Mouse (Mus musculus): Measurements from ENCODE around the gene Mpzl3.

Mpzl3 gene

DNA sequence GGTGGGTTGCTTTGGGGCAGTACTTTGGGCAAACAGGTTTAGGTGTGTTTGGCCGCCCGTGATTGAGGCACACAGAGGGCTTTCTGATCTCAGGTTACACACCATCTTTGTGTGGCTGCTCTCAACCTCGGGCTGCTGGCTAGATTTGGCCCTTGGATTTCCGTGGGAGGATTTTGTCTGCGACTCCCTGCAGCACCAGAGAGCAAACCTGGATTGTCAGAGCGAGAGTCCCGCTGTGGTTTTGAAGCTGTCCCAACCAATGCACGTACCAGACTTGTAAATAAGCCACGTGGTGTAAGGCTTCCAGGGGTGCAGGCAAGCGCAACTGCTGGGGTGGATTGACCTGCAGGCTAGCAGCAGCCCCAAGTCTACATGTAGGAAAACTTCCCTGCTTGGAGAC lies 12.0 kb upstream of the Mpzl3 start:
- no peak for DNase-seq (ENCODE audit: low spot score)

DNA sequence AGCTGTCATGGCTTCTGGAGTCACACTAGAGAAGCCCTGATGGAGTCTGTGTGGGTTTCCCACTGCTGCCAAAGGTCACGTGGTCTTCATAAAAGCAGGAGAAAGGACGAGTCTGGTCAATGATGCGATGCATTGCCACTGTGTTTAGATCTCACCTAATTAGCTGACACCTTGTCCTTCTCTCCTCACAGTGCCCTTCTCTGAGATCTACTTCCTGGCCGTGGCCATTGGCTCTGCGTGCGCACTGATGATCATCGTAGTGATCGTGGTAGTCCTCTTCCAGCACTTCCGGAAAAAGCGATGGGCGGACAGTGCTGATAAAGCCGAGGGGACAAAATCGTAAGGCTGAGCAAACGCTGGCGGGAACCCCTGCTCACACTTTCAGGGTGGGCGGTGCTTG lies 8.0 kb upstream of the Mpzl3 start:
- no peak for DNase-seq (ENCODE audit: low spot score)

DNA sequence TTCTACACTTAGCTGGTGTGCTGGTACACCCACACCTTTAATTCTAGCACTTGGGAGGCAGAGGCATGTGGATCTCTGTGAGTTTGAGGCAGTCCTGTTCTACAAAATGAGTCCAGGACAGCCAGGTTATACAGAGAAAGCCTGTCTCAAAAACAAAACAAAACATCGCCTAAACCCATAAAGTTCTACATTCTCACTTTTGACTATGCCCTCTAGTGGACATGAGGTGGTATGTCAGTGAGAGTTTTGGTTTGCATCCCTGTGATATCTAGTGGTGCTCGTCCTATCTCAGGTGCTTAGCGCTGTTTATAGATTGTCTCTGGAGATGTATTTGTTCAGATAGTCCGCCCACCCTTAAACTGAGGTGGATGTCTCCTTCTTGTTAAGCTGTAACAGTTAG lies 6.5 kb upstream of the Mpzl3 start:
- DNase-seq (ENCODE audit: low spot score), result peak; percentile 24

DNA sequence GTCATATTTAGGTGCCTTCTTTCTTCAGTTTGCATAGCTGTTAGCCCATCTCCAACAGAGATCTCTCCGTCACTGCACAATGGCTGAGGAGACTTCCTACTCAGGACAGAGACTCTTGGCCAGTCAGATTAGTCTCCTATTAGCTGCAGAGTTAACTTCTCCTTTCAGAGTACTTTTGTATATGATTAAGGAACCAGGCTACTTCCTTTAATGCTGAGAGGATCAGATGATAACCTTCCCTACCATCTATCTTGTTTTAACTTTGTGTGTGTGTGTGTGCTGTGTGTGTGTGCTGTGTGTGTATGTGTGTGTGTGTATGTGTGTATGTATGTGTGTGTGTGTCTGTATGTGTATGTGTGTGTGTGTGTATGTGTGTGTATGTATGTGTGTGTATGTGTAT lies 5.3 kb upstream of the Mpzl3 start:
- no peak for DNase-seq (ENCODE audit: low spot score)

DNA sequence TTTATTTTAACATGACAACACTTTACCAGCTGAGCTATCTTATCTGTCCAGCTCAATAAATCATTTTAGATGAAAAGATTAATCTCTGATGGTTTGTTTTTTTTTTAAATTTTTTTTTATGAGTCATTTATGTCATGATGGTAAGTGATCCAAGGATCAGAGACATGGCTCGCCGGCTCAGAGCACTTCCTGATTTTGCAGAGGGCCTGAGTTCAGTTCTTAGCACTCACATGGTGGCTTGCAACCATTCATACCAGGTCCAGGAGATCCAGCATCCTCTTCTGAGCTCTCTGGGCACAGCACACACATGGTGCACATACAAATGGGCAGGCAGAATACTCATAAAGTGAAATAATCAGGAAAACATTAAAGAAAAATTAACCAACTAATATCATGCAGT lies 4.7 kb upstream of the Mpzl3 start:
- DNase-seq (ENCODE audit: low spot score), result no peak

DNA sequence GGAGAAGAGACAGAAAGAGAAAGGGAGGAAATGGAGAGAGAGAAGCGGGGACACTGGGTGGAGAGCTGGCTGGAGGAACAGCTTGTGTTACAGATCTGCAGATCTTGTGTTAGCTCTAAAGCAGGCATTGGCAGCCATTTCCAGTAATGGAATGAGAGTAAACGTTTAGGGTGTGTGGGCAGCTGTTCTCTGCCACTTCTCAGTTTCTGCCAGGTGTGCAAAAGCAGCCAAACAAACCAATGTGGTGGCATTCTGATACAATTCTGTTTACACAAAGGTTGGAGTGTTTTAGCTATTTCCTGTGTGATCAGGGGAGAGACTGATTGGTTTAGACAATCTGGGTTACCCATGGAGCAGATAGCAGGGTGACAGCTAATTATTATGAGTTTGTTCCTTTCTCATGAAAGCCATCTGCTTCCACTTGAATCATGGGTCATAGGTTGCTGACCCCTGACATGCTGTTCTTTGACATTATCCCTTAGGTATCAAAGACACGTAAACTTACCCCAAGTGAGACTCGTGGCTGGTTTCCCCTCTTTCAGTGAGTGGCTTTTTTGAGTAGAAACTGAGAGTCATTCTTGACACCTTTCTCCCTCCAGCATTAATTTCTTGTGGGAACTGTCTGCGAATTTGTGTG lies 3.4 kb downstream of the Mpzl3 start:
- DNase-seq (ENCODE audit: low spot score), result no peak

DNA sequence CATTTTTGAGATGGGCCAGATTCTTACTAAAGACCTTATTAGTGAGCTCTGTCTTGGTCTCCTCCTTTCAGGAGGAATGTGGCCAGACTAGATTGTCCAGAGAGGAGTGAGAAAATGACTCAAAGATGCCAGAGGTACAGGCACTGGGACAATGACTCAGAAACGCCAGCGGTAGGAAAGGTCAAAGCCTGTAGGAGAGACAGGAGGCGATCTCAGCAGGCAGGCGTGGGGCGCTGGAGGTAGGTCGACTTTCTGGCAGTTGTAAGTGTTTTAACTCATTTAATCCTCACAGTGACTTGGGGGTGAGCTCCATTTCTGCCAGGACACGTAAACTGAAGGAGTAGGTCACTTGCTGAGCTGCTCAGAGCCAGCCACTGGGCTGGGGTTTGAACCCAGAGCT lies 5.2 kb downstream of the Mpzl3 start:
- no peak for DNase-seq (ENCODE audit: low spot score)

DNA sequence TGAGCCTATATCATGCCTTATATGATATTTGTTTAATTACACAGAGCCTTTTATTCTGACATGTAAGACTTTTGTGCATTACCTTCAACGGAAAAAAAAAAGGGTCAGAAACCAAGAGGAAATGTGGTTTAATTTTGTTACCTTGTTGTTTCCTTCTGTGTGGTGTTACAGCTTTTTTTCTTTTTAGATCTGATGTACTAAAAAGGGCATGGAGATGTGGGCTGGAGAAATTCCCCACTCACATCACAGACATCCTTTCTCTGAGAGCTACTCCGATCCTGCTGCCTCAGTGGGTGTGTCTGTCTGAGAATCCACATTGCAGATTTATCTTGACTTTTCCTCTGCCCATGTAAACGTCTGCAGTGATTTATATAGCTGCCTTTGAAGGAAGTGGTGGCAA lies 7.7 kb downstream of the Mpzl3 start:
- DNase-seq (ENCODE audit: low spot score), result no peak

DNA sequence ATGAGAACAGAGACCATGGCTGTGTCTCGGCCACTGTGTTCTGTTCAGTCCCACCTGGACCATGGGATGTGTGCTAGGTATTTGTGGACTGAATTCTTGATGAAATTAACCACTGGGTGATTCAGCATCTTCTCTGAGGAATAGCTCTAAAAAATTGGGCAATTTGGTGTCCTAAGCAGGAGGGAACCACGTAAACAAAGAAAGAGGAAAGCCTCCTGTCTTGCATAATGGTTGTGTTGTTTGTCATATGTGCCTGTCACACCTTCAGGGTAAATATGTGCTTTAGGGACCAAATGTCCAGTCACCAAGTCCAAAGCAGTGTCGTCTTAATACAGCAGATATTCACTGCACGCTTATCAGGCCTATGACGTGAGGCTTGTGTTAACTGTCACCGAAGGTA lies 9.4 kb downstream of the Mpzl3 start:
- no peak for DNase-seq (ENCODE audit: low spot score)

DNA sequence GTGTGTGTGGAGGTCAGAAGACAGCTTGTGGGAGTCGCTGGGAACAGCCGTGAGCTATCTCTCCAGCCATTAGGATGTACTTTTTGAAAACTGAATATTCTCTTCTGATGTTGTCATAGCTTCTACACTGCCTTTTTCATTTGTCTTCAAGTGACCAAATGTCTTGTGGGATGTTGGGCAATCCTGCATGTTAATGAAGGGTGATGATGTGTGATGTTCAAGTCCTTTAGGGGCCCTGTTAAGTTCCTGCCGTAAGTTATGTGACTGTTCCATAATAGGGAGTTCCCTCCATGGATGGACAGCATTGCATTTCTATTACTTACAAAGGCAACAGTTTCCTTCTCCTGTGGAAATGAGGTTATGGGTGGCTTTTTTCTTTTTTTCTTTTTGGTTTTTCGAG lies 11.7 kb downstream of the Mpzl3 start:
- DNase-seq (ENCODE audit: low spot score), result no peak

DNA sequence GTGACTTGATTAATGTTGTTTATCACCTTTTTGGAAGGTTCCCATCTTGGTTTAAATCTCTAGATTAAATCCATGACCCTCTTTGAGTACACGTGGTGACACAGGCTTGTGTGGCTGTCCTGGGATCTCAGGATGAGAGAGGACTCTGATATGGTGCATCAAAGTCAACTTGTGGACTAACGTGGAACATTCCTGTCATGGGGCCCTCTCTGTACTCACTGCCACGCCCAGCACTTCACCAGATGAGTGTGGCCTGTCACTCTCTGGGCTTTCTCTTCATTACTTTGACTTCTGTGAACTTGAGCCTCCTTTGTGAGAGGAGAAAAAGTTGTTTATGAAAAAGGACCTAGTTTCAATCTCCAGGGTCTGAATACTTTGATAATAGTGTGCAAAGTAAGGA lies 16.8 kb downstream of the Mpzl3 start:
- no peak for DNase-seq (ENCODE audit: low spot score)

DNA sequence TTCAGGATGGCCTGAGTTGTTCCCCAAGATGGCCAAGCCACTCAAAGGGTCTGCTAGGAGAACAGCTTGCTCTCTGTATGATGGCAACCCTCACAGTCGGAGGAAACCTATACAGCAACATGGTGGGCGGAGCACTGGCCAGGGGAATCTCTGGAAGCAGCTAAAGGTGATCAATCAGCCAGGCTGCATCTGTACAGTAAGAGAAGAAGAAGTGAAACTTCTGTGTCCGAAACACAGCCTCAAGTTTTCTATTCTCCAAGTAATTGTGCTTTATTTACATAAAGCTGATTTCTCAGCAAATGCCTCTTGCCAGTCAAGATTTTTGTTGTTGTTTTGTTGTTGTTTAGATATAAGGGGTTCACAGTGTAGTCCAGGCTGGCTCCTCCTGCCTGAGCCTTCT lies 22.9 kb downstream of the Mpzl3 start:
- no peak for DNase-seq (ENCODE audit: low spot score)

DNA sequence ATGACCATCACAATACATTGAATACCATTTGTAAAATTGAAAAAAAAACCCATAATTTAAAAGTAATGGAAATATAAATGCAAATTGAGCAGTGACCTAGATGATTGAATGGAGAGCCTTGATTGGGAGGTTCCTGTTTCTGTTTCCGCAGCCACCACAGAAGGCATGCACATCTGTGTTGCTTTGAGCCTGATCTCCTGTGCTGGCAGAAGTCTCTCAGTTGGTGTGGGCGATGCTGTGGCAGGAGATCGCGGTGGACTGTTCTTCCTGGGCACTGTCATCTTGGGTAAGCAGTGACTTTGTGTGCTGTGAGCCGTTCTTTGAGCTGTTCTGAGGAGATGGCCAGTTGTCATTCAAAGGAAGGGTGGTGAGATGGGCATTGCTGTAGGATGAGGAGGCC lies 24.0 kb downstream of the Mpzl3 start, which contains the start of gene Jaml:
Jaml (plus strand) TSS at position 173 of the 400 bp plus-strand sequence.
- DNase-seq (ENCODE audit: low spot score), result no peak

DNA sequence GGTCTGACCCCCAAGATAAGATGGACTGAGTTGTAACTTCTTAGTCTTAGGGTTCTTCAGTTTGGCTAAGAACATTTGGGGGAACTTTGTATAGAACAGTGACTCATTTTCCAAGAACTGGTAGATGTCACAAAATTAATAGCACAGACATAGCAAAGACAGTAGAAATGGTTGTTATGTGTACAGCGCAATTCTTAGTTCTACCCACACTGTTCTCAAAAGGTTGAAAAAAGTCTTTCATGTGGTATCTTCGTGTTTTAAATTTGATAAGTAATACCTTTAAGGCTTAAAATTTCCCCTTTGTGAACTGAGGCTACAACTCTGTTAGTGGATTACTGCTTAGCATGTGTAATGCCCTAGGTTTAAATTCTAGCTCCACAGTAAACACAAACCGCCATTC lies 28.1 kb downstream of the Mpzl3 start:
- no peak for DNase-seq (ENCODE audit: low spot score)

DNA sequence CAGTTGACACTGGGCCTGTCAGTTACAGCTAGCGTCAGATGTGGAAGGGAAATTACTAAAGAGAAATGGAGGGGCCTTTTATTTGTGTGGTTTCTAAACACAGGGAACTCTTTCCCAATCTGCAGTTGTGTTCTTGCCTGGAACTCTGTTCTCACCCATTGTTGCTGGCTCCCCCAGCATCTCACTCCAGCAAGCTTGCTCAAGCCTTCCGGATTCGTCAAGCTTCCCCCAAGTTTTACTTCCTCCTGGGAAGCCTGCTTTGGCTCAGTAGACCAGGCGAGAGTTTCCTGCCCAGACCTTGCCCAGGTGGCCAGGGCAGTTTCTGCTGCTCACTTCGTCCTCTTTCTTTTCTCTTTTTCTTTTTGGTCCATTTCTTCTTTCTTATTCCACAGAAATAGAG lies 29.6 kb downstream of the Mpzl3 start:
- DNase-seq (ENCODE audit: low spot score), result no peak

DNA sequence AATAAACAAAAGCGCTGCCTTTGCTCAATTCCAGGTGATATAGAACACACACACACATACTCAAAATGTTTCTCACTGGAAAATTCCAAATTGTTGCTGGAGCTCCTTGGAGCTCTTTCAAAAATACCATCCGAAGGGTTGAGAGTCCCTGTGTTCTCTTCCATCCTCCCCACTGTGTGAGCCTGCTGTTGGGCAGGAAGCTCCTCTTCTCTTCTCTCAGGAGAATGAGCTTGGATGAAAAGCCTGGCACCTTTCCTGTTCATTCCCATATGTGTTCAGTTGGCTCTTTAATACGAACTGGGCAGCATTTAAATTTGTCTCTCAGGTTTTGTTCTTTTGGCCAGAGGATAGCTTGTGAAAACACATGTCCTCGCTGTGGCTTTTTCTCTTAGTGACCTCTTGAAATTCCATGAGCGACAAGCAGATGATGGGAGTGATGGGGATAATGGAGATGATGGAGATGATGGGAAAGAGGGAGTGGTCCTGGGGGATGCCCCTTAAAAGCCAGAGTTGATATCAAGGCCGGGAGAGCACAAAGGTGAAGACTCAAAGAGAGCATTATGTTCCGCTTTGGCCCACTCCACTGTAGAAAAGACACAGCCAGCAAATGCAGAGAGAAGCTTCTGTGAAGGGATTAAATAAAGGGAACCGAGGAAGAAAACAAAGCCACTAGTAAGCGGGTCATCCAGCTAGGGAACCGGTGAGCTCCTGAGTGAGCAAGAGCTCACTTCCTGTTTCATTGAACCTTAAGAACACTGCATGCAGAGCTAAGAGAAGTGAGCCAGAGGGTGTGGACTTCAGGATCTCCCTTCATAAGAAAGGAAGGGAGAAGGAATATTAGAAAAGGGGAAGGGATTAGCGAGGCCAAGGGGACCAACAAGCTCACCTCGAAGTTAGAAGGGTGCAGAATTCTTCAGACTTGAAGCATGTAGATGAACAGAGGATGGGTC lies 31.0 kb downstream of the Mpzl3 start:
- DNase-seq (ENCODE audit: low spot score), result no peak

DNA sequence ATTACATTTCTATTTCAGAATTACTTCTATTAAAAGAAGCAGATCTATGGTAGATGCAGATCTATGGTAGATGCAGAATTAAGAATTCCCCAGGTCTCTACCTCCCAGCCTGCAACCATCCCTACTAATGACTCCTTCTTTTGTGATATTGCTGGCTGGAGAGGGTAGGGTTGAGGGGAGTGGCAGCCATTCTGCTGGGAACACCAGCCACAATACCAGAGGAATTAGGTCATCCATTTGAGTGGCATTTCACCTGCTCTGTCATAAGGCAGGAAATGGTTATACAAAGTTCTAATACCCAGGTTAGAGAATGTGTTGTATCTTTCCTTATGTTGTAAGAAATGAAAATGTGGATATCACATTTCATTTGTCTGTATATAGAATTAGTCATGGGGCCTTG lies 33.1 kb downstream of the Mpzl3 start:
- no peak for DNase-seq (ENCODE audit: low spot score)

DNA sequence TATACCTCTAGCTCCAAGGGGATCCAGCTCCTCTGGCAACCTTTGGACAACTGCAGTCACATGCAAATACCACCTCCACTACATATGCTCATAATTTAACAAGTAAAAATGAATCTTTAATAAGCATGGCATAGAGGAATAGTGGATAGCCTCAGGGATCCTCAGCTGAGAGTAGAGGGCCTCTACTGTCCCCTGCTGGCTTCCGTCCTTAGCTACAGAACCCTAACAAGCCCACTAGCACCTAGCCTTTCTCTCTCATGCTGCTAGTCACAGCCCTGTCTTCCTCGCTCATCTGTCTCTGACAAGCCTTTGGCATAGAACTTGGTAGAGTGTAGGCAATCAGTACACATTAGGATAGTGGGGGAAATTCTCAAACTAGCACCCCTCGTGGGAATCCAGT lies 35.8 kb downstream of the Mpzl3 start:
- no peak for DNase-seq (ENCODE audit: low spot score)

DNA sequence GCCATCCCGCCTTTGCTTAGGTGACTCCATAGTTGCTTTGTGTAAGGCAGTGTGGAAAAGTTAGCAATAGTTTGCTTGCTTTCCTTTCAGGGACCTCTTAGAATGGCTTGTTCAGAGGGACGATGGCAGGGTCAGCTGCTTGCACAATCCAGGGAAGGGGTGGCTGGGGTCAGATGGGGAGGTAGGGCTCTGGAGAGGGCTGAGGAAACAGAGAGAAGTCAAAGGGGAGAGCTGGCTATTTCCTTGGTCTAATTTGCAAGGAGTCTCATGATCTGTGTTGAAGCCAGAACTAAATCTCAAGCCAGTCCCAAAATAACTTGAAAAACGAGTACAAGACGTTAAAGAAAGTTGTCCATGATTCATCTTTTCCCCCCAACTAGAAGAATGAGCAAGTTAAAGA lies 37.7 kb downstream of the Mpzl3 start:
- DNase-seq (ENCODE audit: low spot score), result no peak

DNA sequence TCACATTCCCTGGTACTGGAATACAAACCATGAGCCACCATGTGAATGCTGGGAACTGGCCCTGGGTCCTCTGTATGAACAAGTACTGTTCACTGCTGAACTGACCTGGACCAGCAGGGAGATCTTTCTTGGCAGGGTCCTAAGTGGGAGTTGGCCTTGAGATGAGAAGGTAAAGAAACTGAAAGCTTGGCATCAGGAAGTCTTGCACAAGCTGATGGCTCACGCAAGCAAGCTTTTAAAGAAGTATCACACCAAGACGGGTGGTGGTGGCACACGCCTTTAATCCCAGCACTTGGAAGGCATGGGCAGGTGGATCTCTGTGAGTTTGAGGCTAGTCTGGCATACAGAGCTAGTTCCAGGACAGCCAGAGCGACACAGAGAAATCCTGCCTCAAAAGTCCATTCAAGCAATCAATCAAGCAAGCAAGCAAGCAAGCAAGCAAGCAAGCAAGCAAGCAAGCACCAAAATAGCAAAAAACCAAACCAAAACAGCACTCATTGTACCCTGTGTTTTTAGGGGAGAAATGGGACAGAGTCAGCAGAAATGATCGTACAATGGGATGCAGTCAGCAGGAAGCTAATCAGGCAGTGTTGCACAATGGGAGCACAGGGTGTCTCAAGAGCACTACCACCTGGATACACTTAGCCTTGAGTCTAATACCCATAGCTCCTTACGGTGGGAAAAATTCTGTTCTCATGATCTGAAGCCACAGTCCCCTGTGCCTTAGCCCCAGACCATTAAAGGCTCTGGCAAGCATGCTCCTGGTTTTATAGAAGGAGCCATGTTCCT lies 40.4 kb downstream of the Mpzl3 start:
- DNase-seq (ENCODE audit: low spot score), result no peak

DNA sequence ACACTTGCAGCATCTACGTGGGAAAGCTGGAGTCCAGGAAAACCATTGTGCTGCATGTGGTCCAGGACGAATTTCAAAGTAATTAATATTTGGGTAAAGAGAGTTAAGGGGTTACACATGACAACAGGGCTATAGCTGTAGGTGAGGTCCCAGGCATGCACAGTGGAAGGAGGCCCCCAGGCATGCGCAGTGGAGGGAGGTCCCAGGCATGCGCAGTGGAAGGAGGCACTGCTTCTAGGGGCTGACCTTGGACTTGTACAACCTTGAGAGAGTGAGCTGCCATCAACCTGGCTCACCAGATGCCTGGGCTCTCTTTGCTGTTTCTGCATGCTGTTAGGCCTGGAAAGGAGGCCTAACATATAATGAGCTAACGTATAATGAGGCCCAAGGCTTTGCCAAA lies 42.9 kb downstream of the Mpzl3 start:
- no peak for DNase-seq (ENCODE audit: low spot score)

DNA sequence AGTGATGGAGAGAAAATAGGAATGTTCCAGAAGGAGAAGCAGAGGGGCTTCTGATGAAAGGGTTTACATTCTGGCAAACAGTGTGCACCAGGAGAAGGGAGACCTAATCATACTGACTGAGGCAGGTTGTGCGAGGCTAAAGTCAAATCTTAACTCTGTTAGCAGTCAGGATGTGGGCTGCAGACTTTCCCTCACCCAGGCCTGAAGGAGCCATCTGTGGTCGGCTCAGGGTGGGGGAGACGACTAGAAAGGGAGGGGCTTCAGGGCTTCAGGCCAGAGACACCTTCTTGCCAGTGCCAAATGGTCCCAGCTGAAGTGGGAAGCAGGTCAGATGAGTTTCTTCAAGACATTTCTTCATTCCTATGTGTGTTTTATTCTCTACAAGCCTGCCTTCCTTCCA lies 43.4 kb downstream of the Mpzl3 start:
- no peak for DNase-seq (ENCODE audit: low spot score)

DNA sequence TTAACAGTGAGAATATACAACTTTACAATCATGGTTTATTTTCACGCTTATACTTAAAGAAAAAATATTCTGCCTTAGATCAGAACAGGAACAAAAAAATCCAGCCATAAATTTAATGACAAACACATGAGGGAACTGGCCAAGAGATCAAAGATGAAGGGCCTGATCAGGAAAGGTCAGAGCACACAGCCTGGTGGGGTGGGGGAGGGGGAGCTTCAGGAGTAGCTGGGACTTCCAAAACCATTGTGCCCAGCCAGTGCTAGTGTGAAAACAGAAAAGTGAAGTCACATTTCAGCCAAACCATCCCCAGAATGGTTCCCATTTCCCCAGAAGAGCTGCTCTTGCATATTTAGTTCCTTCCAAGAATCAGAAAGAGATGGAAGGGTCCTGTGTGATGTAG lies 47.5 kb downstream of the Mpzl3 start:
- DNase-seq (ENCODE audit: low spot score), result no peak

All from layer of hippocampus, adult 9-10 months (tissue).